Comparison of ENCODE assay signal across 8 mouse cellular contexts in genomic region chr5:120088561-120088960, GRCm38 (mm10). TPM values are rescaled to one million over a fixed set of nuclear protein-coding genes. Genes with fewer than 3 reads are reported as not detected.
DNase-seq lines count a peak whose midpoint lies in the region; ATAC-seq lines count a peak whose summit lies in the region.

No protein-coding gene starts in this region.

- ATAC-seq in forebrain, embryonic 13.5 days = peak; percentile 65; the same call in 1 of the 2 replicates

- under 1% methylated on average over 16 of the region's 16 CpGs for WGBS in forebrain, embryonic 13.5 days

- DNase-seq in MEL-GATA-1-ER (ENCODE audit: extremely low read depth, low read depth) = peak; percentile 67
- DNase-seq in c-Kit-positive CD71-positive TER-119-negative erythroid progenitor cells, embryonic 14.5 days (ENCODE audit: low read depth) = peak; percentile 70
- DNase-seq in heart, postnatal 14 days = peak; percentile 93 to 95
- DNase-seq in layer of hippocampus, postnatal 10 days (ENCODE audit: low spot score in 2 of 2) = peak; percentile 87 to 93
- DNase-seq in lung, postnatal 36 days = peak; percentile 94
- peak; percentile 86 to 87 for DNase-seq in right cerebral cortex, adult 2 months (ENCODE audit: low spot score in 2 of 2)
- DNase-seq in urinary bladder, postnatal 25 days (ENCODE audit: low spot score) = peak; percentile 96

- intact Hi-C loops in heart, postnatal 14 days (cut with DNase I) = loop anchor here (1.0 kb wide), 2 partner anchors 310 to 347 kb away; no protein-coding TSS in a partner anchor

- peaks cover 33% of the 10 kb centered on the region for H3K27me3 ChIP-seq in forebrain, embryonic 13.5 days

- H3K9me3 ChIP-seq in forebrain, embryonic 13.5 days (replicated peaks) = no peaks in the 10 kb centered on the region

- H3K4me2 ChIP-seq in forebrain, embryonic 13.5 days = no peak overlapping the region

- no peak overlapping the region for H3K4me3 ChIP-seq in forebrain, embryonic 13.5 days

- no peaks in the 10 kb centered on the region for H3K4me1 ChIP-seq in forebrain, embryonic 13.5 days

- no peak overlapping the region for H3K27ac ChIP-seq in forebrain, embryonic 13.5 days

- H3K36me3 ChIP-seq in forebrain, embryonic 13.5 days (ENCODE audit: poor library complexity, severe bottlenecking) = no peaks in the 10 kb centered on the region

- H3K9ac ChIP-seq in forebrain, embryonic 13.5 days = no peak overlapping the region

RNA-seq across cellular contexts. Expression of gene Rbm19, which starts 27.7 kb away (rescaled TPM):
- polyA plus RNA-seq in forebrain, embryonic 13.5 days (2015; fragmentation: Nextera tagmentation; extraction: Ambion mirVana) = 17.8 and 20.2 TPM in 2 replicates
- 10 to 100 TPM; 17.0 to 18.3 TPM for total RNA-seq in heart, postnatal 14 days (2021)
- 10 to 100 TPM; 17.6 to 30.9 TPM for total RNA-seq in layer of hippocampus, postnatal 10 days (2021)
